Mouse (Mus musculus): ENCODE results near the gene Bckdk. TPM values are rescaled to one million over a fixed set of nuclear protein-coding genes. Genes with fewer than 3 reads are reported as not detected.

Bckdk gene
- total and polyA plus RNA-seq, 2 experiments from 2014 or later = 55.0 to 63.5 TPM

- H3K4me1 ChIP-seq (ENCODE audit: insufficient read depth, low read length) = no peaks in the 10 kb centered on the region
- no peak overlapping the region for H3K9ac ChIP-seq (replicated peaks; ENCODE audit: low read length)
- no peak overlapping the region for H3K4me3 ChIP-seq (ENCODE audit: low read length)
- 11% methylated on average over 23 of the region's 23 CpGs for WGBS
- no peaks in the 10 kb centered on the region for H3K9me3 ChIP-seq (ENCODE audit: low read length)
- H3K36me3 ChIP-seq (ENCODE audit: insufficient read depth, low read length) = no peaks in the 10 kb centered on the region
- H3K4me2 ChIP-seq (ENCODE audit: low read depth, low read length) = no peak overlapping the region; the same call in 1 of the 2 replicates
- no peak for TF ChIP-seq CTCF (IDR thresholded peaks at IDR 0.05; ENCODE audit: low read depth)
- H3K27me3 ChIP-seq (ENCODE audit: insufficient read depth, low read length) = peaks cover 25% of the 10 kb centered on the region; the same call in 1 of the 2 replicates
- DNase-seq (ENCODE audit: low spot score) (no peak), ATAC-seq (no peak)
- no peak overlapping the region for H3K27ac ChIP-seq
These were observed 40.7 kb downstream of the Bckdk start for GRCm38 (mm10) chr7:127944614-127945013.

- Histone ChIP-seq H3K4me1 (ENCODE audit: insufficient read depth, low read length) (no peaks in the 10 kb centered on the region), H3K36me3 (ENCODE audit: insufficient read depth, low read length) (no peaks in the 10 kb centered on the region), H3K4me3 (ENCODE audit: low read length) (no peak within 1 kb of the TSS), H3K9ac (replicated peaks; ENCODE audit: low read length) (no peak within 1 kb of the TSS), H3K9me3 (ENCODE audit: low read length) (no peaks in the 10 kb centered on the region), H3K4me2 (ENCODE audit: low read depth, low read length) (no peak within 1 kb of the TSS), H3K27ac (no peak within 1 kb of the TSS), H3K27me3 (ENCODE audit: insufficient read depth, low read length) (peaks cover 25% of the 10 kb centered on the region; the same call in 1 of the 2 replicates)
- ATAC-seq (no peak), DNase-seq (ENCODE audit: low spot score) (no peak)
- WGBS = 79% methylated on average over 6 of the region's 6 CpGs
- TF ChIP-seq CTCF (IDR thresholded peaks at IDR 0.05; ENCODE audit: low read depth) = no peak
These were observed 42.7 kb downstream of the Bckdk start, which contains the start of gene Prss36 for GRCm38 (mm10) chr7:127946470-127947023. Prss36 (minus strand) TSS chr7:127946725.

- Histone ChIP-seq H3K9me3 (ENCODE audit: low read length) (no peaks in the 10 kb centered on the region), H3K9ac (replicated peaks; ENCODE audit: low read length) (no peak overlapping the region), H3K4me2 (ENCODE audit: low read depth, low read length) (no peak overlapping the region), H3K27ac (no peak overlapping the region), H3K4me1 (ENCODE audit: insufficient read depth, low read length) (no peaks in the 10 kb centered on the region), H3K4me3 (ENCODE audit: low read length) (no peak overlapping the region), H3K36me3 (ENCODE audit: insufficient read depth, low read length) (no peaks in the 10 kb centered on the region), H3K27me3 (ENCODE audit: insufficient read depth, low read length) (no peaks in the 10 kb centered on the region)
- WGBS = 45% methylated on average over 13 of the region's 13 CpGs
- no peak for DNase-seq (ENCODE audit: low spot score)
- TF ChIP-seq CTCF (IDR thresholded peaks at IDR 0.05; ENCODE audit: low read depth) = no peak
- ATAC-seq = no peak
These were observed 49.1 kb downstream of the Bckdk start for GRCm38 (mm10) chr7:127952864-127953581.

GRCm38 (mm10) chr7:127959364-127959763, 55.5 kb downstream of the Bckdk start:
- Histone ChIP-seq H3K27me3 (ENCODE audit: insufficient read depth, low read length) (no peaks in the 10 kb centered on the region), H3K9me3 (ENCODE audit: low read length) (no peaks in the 10 kb centered on the region), H3K4me1 (ENCODE audit: insufficient read depth, low read length) (no peaks in the 10 kb centered on the region), H3K4me3 (ENCODE audit: low read length) (no peak overlapping the region), H3K9ac (replicated peaks; ENCODE audit: low read length) (no peak overlapping the region), H3K36me3 (ENCODE audit: insufficient read depth, low read length) (no peaks in the 10 kb centered on the region), H3K4me2 (ENCODE audit: low read depth, low read length) (no peak overlapping the region), H3K27ac (no peak overlapping the region)
- no peak for TF ChIP-seq CTCF (IDR thresholded peaks at IDR 0.05; ENCODE audit: low read depth)
- 64% methylated on average over 5 of the region's 5 CpGs for WGBS
- DNase-seq (ENCODE audit: low spot score) (no peak), ATAC-seq (no peak)

Other genes with a start within 250 kb of the Bckdk start
- 86.8 and 105 TPM in 2 replicates for gene Bcl7c, start 195.1 kb upstream of the Bckdk start, total RNA-seq (2014; rRNA removed)
- gene Bcl7c, start 195.1 kb upstream of the Bckdk start, polyA plus RNA-seq (2015; fragmentation: Nextera tagmentation; extraction: Ambion mirVana) = 48.8 and 50.9 TPM in 2 replicates
- gene Ctf1, start 191.3 kb upstream of the Bckdk start, total RNA-seq (2014; rRNA removed) = 9.0 and 10.7 TPM in 2 replicates
- gene Ctf1, start 191.3 kb upstream of the Bckdk start, polyA plus RNA-seq (2015; fragmentation: Nextera tagmentation; extraction: Ambion mirVana) = 3.8 and 4.0 TPM in 2 replicates
- gene Ctf2, start 171.9 kb upstream of the Bckdk start, total RNA-seq (2014; rRNA removed) = not detected in 2 replicates
- gene Ctf2, start 171.9 kb upstream of the Bckdk start, polyA plus RNA-seq (2015; fragmentation: Nextera tagmentation; extraction: Ambion mirVana) = 0.13 TPM in 1 of 2 replicates, not detected in the other
- gene Fbxl19, start 159.5 kb upstream of the Bckdk start, total RNA-seq (2014; rRNA removed) = 191 and 192 TPM in 2 replicates
- gene Fbxl19, start 159.5 kb upstream of the Bckdk start, polyA plus RNA-seq (2015; fragmentation: Nextera tagmentation; extraction: Ambion mirVana) = 6.8 and 7.0 TPM in 2 replicates
- gene Orai3, start 134.3 kb upstream of the Bckdk start, total RNA-seq (2014; rRNA removed) = 20.0 and 35.8 TPM in 2 replicates
- gene Orai3, start 134.3 kb upstream of the Bckdk start, polyA plus RNA-seq (2015; fragmentation: Nextera tagmentation; extraction: Ambion mirVana) = 10.8 and 11.3 TPM in 2 replicates
- gene Setd1a, start 127.4 kb upstream of the Bckdk start, total RNA-seq (2014; rRNA removed) = 17.8 and 18.2 TPM in 2 replicates
- gene Setd1a, start 127.4 kb upstream of the Bckdk start, polyA plus RNA-seq (2015; fragmentation: Nextera tagmentation; extraction: Ambion mirVana) = 10.5 and 16.0 TPM in 2 replicates
- 0.05 and 2.9 TPM in 2 replicates for gene Gm49388, start 118.5 kb upstream of the Bckdk start, total RNA-seq (2014; rRNA removed)
- not detected in 2 replicates for gene Gm49388, start 118.5 kb upstream of the Bckdk start, polyA plus RNA-seq (2015; fragmentation: Nextera tagmentation; extraction: Ambion mirVana)
- gene Hsd3b7, start 103.5 kb upstream of the Bckdk start, total RNA-seq (2014; rRNA removed) = 11.0 and 12.1 TPM in 2 replicates
- 10.3 and 11.3 TPM in 2 replicates for gene Hsd3b7, start 103.5 kb upstream of the Bckdk start, polyA plus RNA-seq (2015; fragmentation: Nextera tagmentation; extraction: Ambion mirVana)
- 4.0 and 9.6 TPM in 2 replicates for gene Stx4a, start 79.8 kb upstream of the Bckdk start, total RNA-seq (2014; rRNA removed)
- gene Stx4a, start 79.8 kb upstream of the Bckdk start, polyA plus RNA-seq (2015; fragmentation: Nextera tagmentation; extraction: Ambion mirVana) = 28.4 and 31.8 TPM in 2 replicates
- 69.7 and 72.7 TPM in 2 replicates for gene Stx1b, start 79.5 kb upstream of the Bckdk start, total RNA-seq (2014; rRNA removed)
- gene Stx1b, start 79.5 kb upstream of the Bckdk start, polyA plus RNA-seq (2015; fragmentation: Nextera tagmentation; extraction: Ambion mirVana) = 66.6 and 76.3 TPM in 2 replicates
- 34.6 and 35.0 TPM in 2 replicates for gene Zfp646, start 27.9 kb upstream of the Bckdk start, total RNA-seq (2014; rRNA removed)
- gene Zfp646, start 27.9 kb upstream of the Bckdk start, polyA plus RNA-seq (2015; fragmentation: Nextera tagmentation; extraction: Ambion mirVana) = 3.4 and 4.4 TPM in 2 replicates
- gene Zfp668, start 27.3 kb upstream of the Bckdk start, total RNA-seq (2014; rRNA removed) = 25.8 and 26.2 TPM in 2 replicates
- 21.8 and 22.4 TPM in 2 replicates for gene Zfp668, start 27.3 kb upstream of the Bckdk start, polyA plus RNA-seq (2015; fragmentation: Nextera tagmentation; extraction: Ambion mirVana)
- 0.72 and 1.8 TPM in 2 replicates for gene Prss53, start 13.1 kb upstream of the Bckdk start, total RNA-seq (2014; rRNA removed)
- gene Prss53, start 13.1 kb upstream of the Bckdk start, polyA plus RNA-seq (2015; fragmentation: Nextera tagmentation; extraction: Ambion mirVana) = 1.0 and 1.3 TPM in 2 replicates
- not detected in 2 replicates for gene Gm21974, start 8.6 kb upstream of the Bckdk start, total RNA-seq (2014; rRNA removed)
- gene Gm21974, start 8.6 kb upstream of the Bckdk start, polyA plus RNA-seq (2015; fragmentation: Nextera tagmentation; extraction: Ambion mirVana) = not detected in 2 replicates
- gene Vkorc1, start 8.5 kb upstream of the Bckdk start, total RNA-seq (2014; rRNA removed) = 37.2 and 43.0 TPM in 2 replicates
- gene Vkorc1, start 8.5 kb upstream of the Bckdk start, polyA plus RNA-seq (2015; fragmentation: Nextera tagmentation; extraction: Ambion mirVana) = 72.6 and 79.8 TPM in 2 replicates
- 24.9 and 33.5 TPM in 2 replicates for gene Kat8, start 8.4 kb downstream of the Bckdk start, total RNA-seq (2014; rRNA removed)
- 30.1 and 33.9 TPM in 2 replicates for gene Kat8, start 8.4 kb downstream of the Bckdk start, polyA plus RNA-seq (2015; fragmentation: Nextera tagmentation; extraction: Ambion mirVana)
- gene Prss8, start 26.0 kb downstream of the Bckdk start, total RNA-seq (2014; rRNA removed) = 0.26 and 0.32 TPM in 2 replicates
- 0.35 and 0.44 TPM in 2 replicates for gene Prss8, start 26.0 kb downstream of the Bckdk start, polyA plus RNA-seq (2015; fragmentation: Nextera tagmentation; extraction: Ambion mirVana)
- gene Prss36, start 42.6 kb downstream of the Bckdk start, total RNA-seq (2014; rRNA removed) = 17.0 and 19.9 TPM in 2 replicates
- gene Prss36, start 42.6 kb downstream of the Bckdk start, polyA plus RNA-seq (2015; fragmentation: Nextera tagmentation; extraction: Ambion mirVana) = 16.5 and 17.3 TPM in 2 replicates
- gene Fus, start 63.4 kb downstream of the Bckdk start, total RNA-seq (2014; rRNA removed) = 34.4 and 45.0 TPM in 2 replicates
- 281 and 299 TPM in 2 replicates for gene Fus, start 63.4 kb downstream of the Bckdk start, polyA plus RNA-seq (2015; fragmentation: Nextera tagmentation; extraction: Ambion mirVana)
- 12.1 and 12.7 TPM in 2 replicates for gene Pycard, start 89.8 kb downstream of the Bckdk start, total RNA-seq (2014; rRNA removed)
- gene Pycard, start 89.8 kb downstream of the Bckdk start, polyA plus RNA-seq (2015; fragmentation: Nextera tagmentation; extraction: Ambion mirVana) = 9.3 and 10.7 TPM in 2 replicates
- 0.37 and 1.4 TPM in 2 replicates for gene Trim72, start 99.9 kb downstream of the Bckdk start, total RNA-seq (2014; rRNA removed)
- not detected in 2 replicates for gene Trim72, start 99.9 kb downstream of the Bckdk start, polyA plus RNA-seq (2015; fragmentation: Nextera tagmentation; extraction: Ambion mirVana)
- gene Itgam, start 158.6 kb downstream of the Bckdk start, total RNA-seq (2014; rRNA removed) = 2.6 and 3.2 TPM in 2 replicates
- 1.2 and 1.3 TPM in 2 replicates for gene Itgam, start 158.6 kb downstream of the Bckdk start, polyA plus RNA-seq (2015; fragmentation: Nextera tagmentation; extraction: Ambion mirVana)
- gene Gm49368, start 158.6 kb downstream of the Bckdk start, total RNA-seq (2014; rRNA removed) = not detected in 2 replicates
- gene Gm49368, start 158.6 kb downstream of the Bckdk start, polyA plus RNA-seq (2015; fragmentation: Nextera tagmentation; extraction: Ambion mirVana) = not detected in 2 replicates
- 0.58 and 0.68 TPM in 2 replicates for gene Itgax, start 225.5 kb downstream of the Bckdk start, total RNA-seq (2014; rRNA removed)
- gene Itgax, start 225.5 kb downstream of the Bckdk start, polyA plus RNA-seq (2015; fragmentation: Nextera tagmentation; extraction: Ambion mirVana) = not detected in 2 replicates